Mouse (Mus musculus) ES-E14 (cell line): Measurements from ENCODE around the gene Zfp704.

Experiments
- HCFC1 ChIP-seq: IDR thresholded peaks from 2 replicates; pipeline ENCODE4 v1.6.1; 2012; ENCODE audit warnings: low read length, inconsistent platforms, borderline replicate concordance; ENCODE audit not compliant: insufficient read depth
- MAFK ChIP-seq: IDR thresholded peaks from 2 replicates; pipeline ENCODE4 v1.6.1; 2014; ENCODE audit warnings: mild to moderate bottlenecking, low read depth, low read length, inconsistent platforms; ENCODE audit not compliant: insufficient read depth

- TF ChIP-seq HCFC1 = no peak
- no peak for TF ChIP-seq MAFK
Measured at GRCm38 (mm10) chr3:9432796-9433526, 176.9 kb downstream of the Zfp704 start.
